Mouse (Mus musculus): ENCODE data around the gene Adgrv1. TPM values are rescaled to one million over a fixed set of nuclear protein-coding genes. Genes with fewer than 3 reads are reported as not detected.

Gene Adgrv1
- polyA plus RNA-seq, 1 experiment, result 11.3 TPM

GRCm38 (mm10) chr13:81132691-81133090, 500.3 kb downstream of the Adgrv1 start:
- H3K27ac ChIP-seq (ENCODE audit: insufficient read depth, low read length), result no peak overlapping the region
- no peaks in the 10 kb centered on the region for H3K27me3 ChIP-seq (ENCODE audit: control insufficient read depth, insufficient read depth, low read length, poor library complexity, severe bottlenecking)
- no peak overlapping the region for H3K9ac ChIP-seq (ENCODE audit: low read depth, poor library complexity, severe bottlenecking)
- no peaks in the 10 kb centered on the region for H3K4me1 ChIP-seq (ENCODE audit: control insufficient read depth, insufficient read depth, low read length)
- no peaks in the 10 kb centered on the region for H3K9me3 ChIP-seq (replicated peaks; ENCODE audit: control insufficient read depth, insufficient read depth, low read length, poor library complexity, severe bottlenecking)
- no peaks in the 10 kb centered on the region for H3K36me3 ChIP-seq (ENCODE audit: control insufficient read depth, insufficient read depth, low read length, poor library complexity, severe bottlenecking)
- TF ChIP-seq CTCF (IDR thresholded peaks at IDR 0.05; ENCODE audit: low read depth, low read length) (no peak), POLR2A (IDR thresholded peaks at IDR 0.05; ENCODE audit: insufficient read depth, low read length) (no peak), EP300 (IDR thresholded peaks at IDR 0.05; ENCODE audit: insufficient read depth, low read depth, low read length) (no peak)
- H3K4me3 ChIP-seq (ENCODE audit: low read depth, low read length), result no peak overlapping the region

GRCm38 (mm10) chr13:81131860-81132259, 501.1 kb downstream of the Adgrv1 start:
- no peaks in the 10 kb centered on the region for H3K4me1 ChIP-seq (ENCODE audit: control insufficient read depth, insufficient read depth, low read length)
- no peak overlapping the region for H3K9ac ChIP-seq (ENCODE audit: low read depth, poor library complexity, severe bottlenecking)
- no peaks in the 10 kb centered on the region for H3K9me3 ChIP-seq (replicated peaks; ENCODE audit: control insufficient read depth, insufficient read depth, low read length, poor library complexity, severe bottlenecking)
- H3K36me3 ChIP-seq (ENCODE audit: control insufficient read depth, insufficient read depth, low read length, poor library complexity, severe bottlenecking), result no peaks in the 10 kb centered on the region
- H3K4me3 ChIP-seq (ENCODE audit: low read depth, low read length), result no peak overlapping the region
- H3K27ac ChIP-seq (ENCODE audit: insufficient read depth, low read length), result no peak overlapping the region
- TF ChIP-seq EP300 (IDR thresholded peaks at IDR 0.05; ENCODE audit: insufficient read depth, low read depth, low read length) (no peak), POLR2A (IDR thresholded peaks at IDR 0.05; ENCODE audit: insufficient read depth, low read length) (no peak), CTCF (IDR thresholded peaks at IDR 0.05; ENCODE audit: low read depth, low read length) (no peak)
- no peaks in the 10 kb centered on the region for H3K27me3 ChIP-seq (ENCODE audit: control insufficient read depth, insufficient read depth, low read length, poor library complexity, severe bottlenecking)

GRCm38 (mm10) chr13:81130742-81131524, 502.0 kb downstream of the Adgrv1 start:
- H3K9me3 ChIP-seq (replicated peaks; ENCODE audit: control insufficient read depth, insufficient read depth, low read length, poor library complexity, severe bottlenecking), result no peaks in the 10 kb centered on the region
- no peaks in the 10 kb centered on the region for H3K4me1 ChIP-seq (ENCODE audit: control insufficient read depth, insufficient read depth, low read length)
- TF ChIP-seq POLR2A (IDR thresholded peaks at IDR 0.05; ENCODE audit: insufficient read depth, low read length) (no peak), EP300 (IDR thresholded peaks at IDR 0.05; ENCODE audit: insufficient read depth, low read depth, low read length) (no peak), CTCF (IDR thresholded peaks at IDR 0.05; ENCODE audit: low read depth, low read length) (no peak)
- H3K36me3 ChIP-seq (ENCODE audit: control insufficient read depth, insufficient read depth, low read length, poor library complexity, severe bottlenecking), result no peaks in the 10 kb centered on the region
- H3K27me3 ChIP-seq (ENCODE audit: control insufficient read depth, insufficient read depth, low read length, poor library complexity, severe bottlenecking), result no peaks in the 10 kb centered on the region
- no peak overlapping the region for H3K9ac ChIP-seq (ENCODE audit: low read depth, poor library complexity, severe bottlenecking)
- no peak overlapping the region for H3K4me3 ChIP-seq (ENCODE audit: low read depth, low read length)
- H3K27ac ChIP-seq (ENCODE audit: insufficient read depth, low read length), result no peak overlapping the region

GRCm38 (mm10) chr13:81125846-81126245, 507.1 kb downstream of the Adgrv1 start:
- TF ChIP-seq POLR2A (IDR thresholded peaks at IDR 0.05; ENCODE audit: insufficient read depth, low read length), result no peak
- TF ChIP-seq CTCF (IDR thresholded peaks at IDR 0.05; ENCODE audit: low read depth, low read length), result no peak
- no peak for TF ChIP-seq EP300 (IDR thresholded peaks at IDR 0.05; ENCODE audit: insufficient read depth, low read depth, low read length)
- no peak overlapping the region for H3K27ac ChIP-seq (ENCODE audit: insufficient read depth, low read length)
- no peaks in the 10 kb centered on the region for H3K4me1 ChIP-seq (ENCODE audit: control insufficient read depth, insufficient read depth, low read length)
- no peaks in the 10 kb centered on the region for H3K9me3 ChIP-seq (replicated peaks; ENCODE audit: control insufficient read depth, insufficient read depth, low read length, poor library complexity, severe bottlenecking)
- H3K36me3 ChIP-seq (ENCODE audit: control insufficient read depth, insufficient read depth, low read length, poor library complexity, severe bottlenecking), result no peaks in the 10 kb centered on the region
- H3K9ac ChIP-seq (ENCODE audit: low read depth, poor library complexity, severe bottlenecking), result no peak overlapping the region
- H3K27me3 ChIP-seq (ENCODE audit: control insufficient read depth, insufficient read depth, low read length, poor library complexity, severe bottlenecking), result no peaks in the 10 kb centered on the region
- H3K4me3 ChIP-seq (ENCODE audit: low read depth, low read length), result no peak overlapping the region

- no peaks in the 10 kb centered on the region for H3K36me3 ChIP-seq (ENCODE audit: control insufficient read depth, insufficient read depth, low read length, poor library complexity, severe bottlenecking)
- no peak overlapping the region for H3K9ac ChIP-seq (ENCODE audit: low read depth, poor library complexity, severe bottlenecking)
- H3K9me3 ChIP-seq (replicated peaks; ENCODE audit: control insufficient read depth, insufficient read depth, low read length, poor library complexity, severe bottlenecking), result no peaks in the 10 kb centered on the region
- no peak for TF ChIP-seq CTCF (IDR thresholded peaks at IDR 0.05; ENCODE audit: low read depth, low read length)
- no peak for TF ChIP-seq EP300 (IDR thresholded peaks at IDR 0.05; ENCODE audit: insufficient read depth, low read depth, low read length)
- TF ChIP-seq POLR2A (IDR thresholded peaks at IDR 0.05; ENCODE audit: insufficient read depth, low read length), result no peak
- no peaks in the 10 kb centered on the region for H3K4me1 ChIP-seq (ENCODE audit: control insufficient read depth, insufficient read depth, low read length)
- H3K27ac ChIP-seq (ENCODE audit: insufficient read depth, low read length), result no peak overlapping the region
- no peaks in the 10 kb centered on the region for H3K27me3 ChIP-seq (ENCODE audit: control insufficient read depth, insufficient read depth, low read length, poor library complexity, severe bottlenecking)
- no peak overlapping the region for H3K4me3 ChIP-seq (ENCODE audit: low read depth, low read length)
Measured at GRCm38 (mm10) chr13:81122238-81122637, 510.7 kb downstream of the Adgrv1 start.

- TF ChIP-seq POLR2A (IDR thresholded peaks at IDR 0.05; ENCODE audit: insufficient read depth, low read length), result no peak
- TF ChIP-seq CTCF (IDR thresholded peaks at IDR 0.05; ENCODE audit: low read depth, low read length), result no peak
- no peak for TF ChIP-seq EP300 (IDR thresholded peaks at IDR 0.05; ENCODE audit: insufficient read depth, low read depth, low read length)
- Histone ChIP-seq H3K9ac (ENCODE audit: low read depth, poor library complexity, severe bottlenecking) (no peak overlapping the region), H3K27me3 (ENCODE audit: control insufficient read depth, insufficient read depth, low read length, poor library complexity, severe bottlenecking) (no peaks in the 10 kb centered on the region; the same call in 1 of the 2 replicates), H3K9me3 (replicated peaks; ENCODE audit: control insufficient read depth, insufficient read depth, low read length, poor library complexity, severe bottlenecking) (no peaks in the 10 kb centered on the region; the same call in 1 of the 2 replicates), H3K27ac (ENCODE audit: insufficient read depth, low read length) (no peak overlapping the region), H3K36me3 (ENCODE audit: control insufficient read depth, insufficient read depth, low read length, poor library complexity, severe bottlenecking) (no peaks in the 10 kb centered on the region), H3K4me3 (ENCODE audit: low read depth, low read length) (no peak overlapping the region), H3K4me1 (ENCODE audit: control insufficient read depth, insufficient read depth, low read length) (no peaks in the 10 kb centered on the region)
Measured at GRCm38 (mm10) chr13:81110479-81110878, 522.5 kb downstream of the Adgrv1 start.

All from ES-Bruce4 (cell line).